Mouse (Mus musculus): ENCODE measurements around the gene Zfhx3.

The Zfhx3 gene

GRCm38 (mm10) chr8:108701381-108702175, 759.1 kb downstream of the Zfhx3 start:
- DNase-seq (ENCODE audit: inconsistent ontology term) = no peak

GRCm38 (mm10) chr8:108702201-108702600, 759.8 kb downstream of the Zfhx3 start:
- DNase-seq (ENCODE audit: inconsistent ontology term) = no peak

GRCm38 (mm10) chr8:108705751-108706150, 763.3 kb downstream of the Zfhx3 start:
- DNase-seq (ENCODE audit: inconsistent ontology term) = no peak

- no peak for DNase-seq (ENCODE audit: inconsistent ontology term)
Observed at GRCm38 (mm10) chr8:108706491-108706847, 764.0 kb downstream of the Zfhx3 start.

- no peak for DNase-seq (ENCODE audit: inconsistent ontology term)
Observed at GRCm38 (mm10) chr8:108706848-108707541, 764.6 kb downstream of the Zfhx3 start.

GRCm38 (mm10) chr8:108707576-108708281, 765.3 kb downstream of the Zfhx3 start:
- DNase-seq (ENCODE audit: inconsistent ontology term) = no peak

GRCm38 (mm10) chr8:108708833-108709387, 766.5 kb downstream of the Zfhx3 start:
- no peak for DNase-seq (ENCODE audit: inconsistent ontology term)

- no peak for DNase-seq (ENCODE audit: inconsistent ontology term)
Observed at GRCm38 (mm10) chr8:108709441-108709840, 767.0 kb downstream of the Zfhx3 start.

GRCm38 (mm10) chr8:108709928-108710606, 767.6 kb downstream of the Zfhx3 start:
- no peak for DNase-seq (ENCODE audit: inconsistent ontology term)

- DNase-seq (ENCODE audit: inconsistent ontology term) = no peak
Observed at GRCm38 (mm10) chr8:108710607-108711489, 768.4 kb downstream of the Zfhx3 start.

- no peak for DNase-seq (ENCODE audit: inconsistent ontology term)
Observed at GRCm38 (mm10) chr8:108711490-108711793, 769.0 kb downstream of the Zfhx3 start.

- DNase-seq (ENCODE audit: inconsistent ontology term) = no peak
Observed at GRCm38 (mm10) chr8:108712001-108712411, 769.6 kb downstream of the Zfhx3 start.

- no peak for DNase-seq (ENCODE audit: inconsistent ontology term)
Observed at GRCm38 (mm10) chr8:108712607-108713006, 770.2 kb downstream of the Zfhx3 start.

- DNase-seq (ENCODE audit: inconsistent ontology term) = no peak
Observed at GRCm38 (mm10) chr8:108713346-108714142, 771.1 kb downstream of the Zfhx3 start.

GRCm38 (mm10) chr8:108714143-108714635, 771.7 kb downstream of the Zfhx3 start:
- peak; percentile 57 for DNase-seq (ENCODE audit: inconsistent ontology term)

GRCm38 (mm10) chr8:108714636-108715415, 772.4 kb downstream of the Zfhx3 start:
- peak; percentile 76 for DNase-seq (ENCODE audit: inconsistent ontology term)

GRCm38 (mm10) chr8:108715416-108715948, 773.0 kb downstream of the Zfhx3 start:
- peak; percentile 85 for DNase-seq (ENCODE audit: inconsistent ontology term)

- DNase-seq (ENCODE audit: inconsistent ontology term) = no peak
Observed at GRCm38 (mm10) chr8:108716291-108716811, 773.9 kb downstream of the Zfhx3 start.
